Mouse (Mus musculus): ENCODE measurements around the gene Susd1. TPM values are rescaled to one million over a fixed set of nuclear protein-coding genes. Genes with fewer than 3 reads are reported as not detected.

The Susd1 gene
- polyA plus RNA-seq, 2 experiments = 5.8 to 18.1 TPM

DNA sequence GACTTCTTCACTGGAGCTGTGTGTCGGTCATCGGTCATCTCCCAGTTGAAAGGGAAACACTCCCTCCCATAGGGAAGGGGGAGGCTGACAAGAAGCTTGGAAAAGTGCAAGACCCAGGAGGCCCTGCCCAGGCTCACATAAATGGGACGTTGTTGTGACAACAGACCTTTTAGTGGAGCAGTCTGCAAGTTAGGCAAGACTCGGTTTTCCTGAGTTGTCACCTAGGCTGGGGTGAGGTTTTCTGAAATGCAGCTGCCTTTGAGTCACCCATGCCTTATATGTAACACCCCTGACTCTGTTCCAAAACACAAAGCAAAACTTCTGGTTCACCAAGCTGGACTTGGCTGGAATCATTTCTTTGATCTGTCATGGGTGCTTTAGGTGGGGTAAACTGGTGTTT is 39.1 kb downstream of the Susd1 start:
- H3K9me3 ChIP-seq (ENCODE audit: control insufficient read depth, low read length) = no peaks in the 10 kb centered on the region
- peaks cover 2% of the 10 kb centered on the region for H3K36me3 ChIP-seq (replicated peaks; ENCODE audit: control insufficient read depth, insufficient read depth, low read depth)
- TF ChIP-seq CTCF (IDR thresholded peaks at IDR 0.05; ENCODE audit: low read depth) (no peak), EP300 (IDR thresholded peaks at IDR 0.05; ENCODE audit: low read depth) (no peak)
- no peak overlapping the region for H3K27ac ChIP-seq
- ATAC-seq (ENCODE audit: insufficient read depth) (no peak), DNase-seq (ENCODE audit: low read depth in 3 of 3, low spot score in 3 of 3) (no peak)
- H3K4me2 ChIP-seq (ENCODE audit: low read depth) = no peak overlapping the region
- 76% methylated on average over 4 of the region's 4 CpGs for WGBS (ENCODE audit: insufficient replicate concordance)
- no peak overlapping the region for H3K9ac ChIP-seq (replicated peaks)
- H3K4me1 ChIP-seq (replicated peaks; ENCODE audit: control insufficient read depth in 2 of 2, insufficient read depth in 2 of 2, low read length in 1 of 2) = no peaks in the 10 kb centered on the region
- no peak overlapping the region for H3K4me3 ChIP-seq (ENCODE audit: insufficient read depth in 1 of 2, low read depth in 2 of 2, low read length in 2 of 2)
- no peaks in the 10 kb centered on the region for H3K27me3 ChIP-seq (ENCODE audit: control insufficient read depth, insufficient read depth, low read length)

DNA sequence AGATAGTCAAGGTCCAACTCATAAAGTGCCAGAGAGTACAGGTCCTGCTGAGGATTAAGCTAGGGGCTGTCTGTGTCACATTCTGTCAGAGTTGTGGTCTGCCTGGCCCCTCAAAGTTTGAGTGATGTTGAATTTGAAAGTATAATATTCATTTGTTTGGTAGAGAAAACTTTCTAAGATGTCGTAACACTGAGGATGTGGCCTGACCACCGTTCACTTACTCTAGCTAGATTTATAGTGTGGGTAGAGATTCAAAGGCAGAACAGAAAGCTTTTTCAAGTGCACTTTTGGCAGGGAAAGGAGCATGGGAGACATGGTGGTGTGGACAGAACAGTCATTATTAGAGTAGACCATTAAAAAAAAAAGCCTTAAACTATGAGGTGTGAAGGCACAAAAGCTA is 42.9 kb downstream of the Susd1 start:
- H3K27ac ChIP-seq = no peak overlapping the region
- no peak for ATAC-seq (ENCODE audit: insufficient read depth)
- no peaks in the 10 kb centered on the region for H3K9me3 ChIP-seq (ENCODE audit: control insufficient read depth, low read length)
- H3K4me1 ChIP-seq (replicated peaks; ENCODE audit: control insufficient read depth in 2 of 2, insufficient read depth in 2 of 2, low read length in 1 of 2) = no peaks in the 10 kb centered on the region
- no peak overlapping the region for H3K4me3 ChIP-seq (ENCODE audit: insufficient read depth in 1 of 2, low read depth in 2 of 2, low read length in 2 of 2)
- H3K4me2 ChIP-seq (ENCODE audit: low read depth) = no peak overlapping the region
- no peak for TF ChIP-seq CTCF (IDR thresholded peaks at IDR 0.05; ENCODE audit: low read depth)
- TF ChIP-seq EP300 (IDR thresholded peaks at IDR 0.05; ENCODE audit: low read depth) = no peak
- H3K9ac ChIP-seq (replicated peaks) = no peak overlapping the region
- WGBS (ENCODE audit: insufficient replicate concordance) = 75% methylated on average over 2 of the region's 2 CpGs
- peaks cover under 1% of the 10 kb centered on the region for H3K36me3 ChIP-seq (replicated peaks; ENCODE audit: control insufficient read depth, insufficient read depth, low read depth)
- DNase-seq (ENCODE audit: low read depth in 3 of 3, low spot score in 3 of 3) = no peak
- H3K27me3 ChIP-seq (ENCODE audit: control insufficient read depth, insufficient read depth, low read length) = no peaks in the 10 kb centered on the region

DNA sequence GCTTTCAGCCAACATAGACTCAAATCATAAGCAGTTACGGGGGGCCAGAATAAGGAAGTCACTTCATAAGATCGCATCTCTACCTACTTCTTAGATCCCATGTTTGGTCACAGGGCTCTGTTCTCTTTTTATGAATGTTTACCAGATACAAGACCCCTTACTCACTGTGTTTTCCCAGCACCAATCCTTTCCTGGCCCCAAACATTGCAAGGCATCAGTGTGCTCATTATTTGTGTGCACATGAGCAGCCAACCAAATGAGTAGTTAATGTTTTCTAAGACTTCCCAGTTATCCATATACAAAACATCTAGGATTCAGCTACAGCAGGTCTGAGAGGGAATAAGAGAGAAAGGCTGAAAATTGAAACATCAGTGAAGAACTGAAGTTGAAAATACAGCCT is 44.3 kb downstream of the Susd1 start:
- no peak overlapping the region for H3K9ac ChIP-seq (replicated peaks)
- TF ChIP-seq CTCF (IDR thresholded peaks at IDR 0.05; ENCODE audit: low read depth) (no peak), EP300 (IDR thresholded peaks at IDR 0.05; ENCODE audit: low read depth) (no peak)
- no peak overlapping the region for H3K4me3 ChIP-seq (ENCODE audit: insufficient read depth in 1 of 2, low read depth in 2 of 2, low read length in 2 of 2)
- H3K27ac ChIP-seq = no peak overlapping the region
- ATAC-seq (ENCODE audit: insufficient read depth) = no peak
- no peaks in the 10 kb centered on the region for H3K27me3 ChIP-seq (ENCODE audit: control insufficient read depth, insufficient read depth, low read length)
- no peaks in the 10 kb centered on the region for H3K9me3 ChIP-seq (ENCODE audit: control insufficient read depth, low read length)
- peaks cover 6% of the 10 kb centered on the region for H3K36me3 ChIP-seq (replicated peaks; ENCODE audit: control insufficient read depth, insufficient read depth, low read depth)
- no peak overlapping the region for H3K4me2 ChIP-seq (ENCODE audit: low read depth)
- WGBS (ENCODE audit: insufficient replicate concordance) = 75% methylated on average over 2 of the region's 2 CpGs
- DNase-seq (ENCODE audit: low read depth in 3 of 3, low spot score in 3 of 3) = no peak
- no peaks in the 10 kb centered on the region; a peak in 1 of 4 replicates for H3K4me1 ChIP-seq (replicated peaks; ENCODE audit: control insufficient read depth in 2 of 2, insufficient read depth in 2 of 2, low read length in 1 of 2)

DNA sequence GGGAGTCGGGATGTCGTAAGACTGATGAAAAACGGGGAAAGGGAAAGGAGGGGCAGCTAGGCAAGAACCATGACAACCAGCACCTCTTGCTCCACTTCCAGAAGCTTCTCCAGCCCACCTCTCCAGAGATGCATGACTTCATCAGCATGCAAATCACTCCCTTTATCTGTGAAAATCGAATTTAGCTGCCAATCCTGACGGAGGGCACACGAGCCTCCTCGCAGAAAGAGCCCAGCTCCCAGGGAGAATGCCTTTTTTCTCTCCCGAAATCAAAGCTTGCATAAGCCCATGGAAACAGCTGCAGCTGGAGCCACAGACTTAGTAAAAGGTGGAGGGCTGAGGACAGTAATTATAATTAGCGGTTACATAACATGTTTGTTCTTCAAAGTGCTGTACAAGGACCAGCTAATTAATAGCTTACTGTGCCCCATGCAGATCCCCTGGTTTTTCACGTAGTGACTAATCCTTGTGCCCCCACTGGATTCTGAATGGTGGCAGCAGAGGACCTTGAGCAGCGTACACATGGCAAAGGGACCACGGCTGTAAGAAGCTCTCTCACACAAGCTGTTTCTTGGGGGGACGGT is 49.9 kb downstream of the Susd1 start:
- Histone ChIP-seq H3K27ac (no peak overlapping the region), H3K4me1 (replicated peaks; ENCODE audit: control insufficient read depth in 2 of 2, insufficient read depth in 2 of 2, low read length in 1 of 2) (peaks cover 0 to 9% of the 10 kb centered on the region in 2 experiments; a peak in 3 of 4 replicates), H3K9me3 (ENCODE audit: control insufficient read depth, low read length) (no peaks in the 10 kb centered on the region), H3K36me3 (replicated peaks; ENCODE audit: control insufficient read depth, insufficient read depth, low read depth) (peaks cover 10% of the 10 kb centered on the region), H3K4me2 (ENCODE audit: low read depth) (no peak overlapping the region; the same call in 1 of the 2 replicates), H3K27me3 (ENCODE audit: control insufficient read depth, insufficient read depth, low read length) (no peaks in the 10 kb centered on the region), H3K9ac (replicated peaks) (no peak overlapping the region), H3K4me3 (ENCODE audit: insufficient read depth in 1 of 2, low read depth in 2 of 2, low read length in 2 of 2) (no peak overlapping the region)
- 75% methylated on average over 13 of the region's 13 CpGs for WGBS (ENCODE audit: insufficient replicate concordance)
- ATAC-seq (ENCODE audit: insufficient read depth) (no peak), DNase-seq (ENCODE audit: low read depth in 3 of 3, low spot score in 3 of 3) (no peak)
- TF ChIP-seq CTCF (IDR thresholded peaks at IDR 0.05; ENCODE audit: low read depth) (no peak), EP300 (IDR thresholded peaks at IDR 0.05; ENCODE audit: low read depth) (no peak)

DNA sequence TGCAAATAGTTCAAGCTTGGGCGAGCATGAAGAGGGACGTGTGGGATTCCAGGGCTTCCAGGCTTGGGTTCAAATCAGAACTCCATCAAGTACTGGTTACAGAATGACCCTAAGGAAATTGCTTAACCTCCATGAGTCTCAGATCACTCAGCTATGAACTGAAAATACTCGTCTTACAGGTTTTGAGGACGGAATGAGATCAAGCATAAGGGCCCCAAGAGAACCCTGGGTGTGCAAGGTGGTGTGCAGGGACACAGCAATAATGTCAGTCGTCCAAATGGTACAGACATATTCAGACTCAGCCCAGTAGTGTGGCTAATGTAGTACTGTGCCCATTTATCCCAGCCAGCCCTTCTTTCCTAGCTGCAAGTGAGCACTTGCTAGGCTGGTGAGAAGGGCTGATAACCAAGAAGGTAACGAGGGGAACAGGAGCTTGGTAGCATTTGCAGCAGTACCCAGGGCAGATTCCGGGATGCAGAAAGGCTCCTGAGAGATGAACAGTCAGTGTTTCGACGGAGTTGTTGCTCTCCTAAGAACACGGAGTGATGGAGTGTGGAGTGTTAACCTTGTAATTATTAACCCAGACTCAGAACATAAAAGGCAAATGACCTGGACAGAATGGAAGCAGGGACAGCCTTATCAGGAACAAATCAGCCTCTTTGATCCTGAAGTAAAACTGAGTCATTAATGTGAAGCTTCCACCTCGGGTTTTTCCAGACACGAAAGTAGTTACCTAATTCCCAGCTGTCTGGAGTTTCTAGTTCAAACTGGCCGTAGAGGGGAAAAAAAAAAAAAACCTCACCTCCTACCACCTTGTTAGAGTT is 50.8 kb downstream of the Susd1 start:
- no peak for ATAC-seq (ENCODE audit: insufficient read depth)
- Histone ChIP-seq H3K9ac (replicated peaks) (no peak overlapping the region), H3K4me3 (ENCODE audit: insufficient read depth in 1 of 2, low read depth in 2 of 2, low read length in 2 of 2) (no peak overlapping the region), H3K27me3 (ENCODE audit: control insufficient read depth, insufficient read depth, low read length) (no peaks in the 10 kb centered on the region), H3K4me1 (replicated peaks; ENCODE audit: control insufficient read depth in 2 of 2, insufficient read depth in 2 of 2, low read length in 1 of 2) (peaks cover 0 to 9% of the 10 kb centered on the region in 2 experiments; a peak in 3 of 4 replicates), H3K4me2 (ENCODE audit: low read depth) (peak overlapping the region; percentile 8; the same call in 1 of the 2 replicates), H3K27ac (no peak overlapping the region), H3K9me3 (ENCODE audit: control insufficient read depth, low read length) (no peaks in the 10 kb centered on the region), H3K36me3 (replicated peaks; ENCODE audit: control insufficient read depth, insufficient read depth, low read depth) (peaks cover 10% of the 10 kb centered on the region)
- DNase-seq (ENCODE audit: low read depth in 3 of 3, low spot score in 3 of 3) = no peak
- WGBS (ENCODE audit: insufficient replicate concordance) = 70% methylated on average over 13 of the region's 13 CpGs
- TF ChIP-seq CTCF (IDR thresholded peaks at IDR 0.05; ENCODE audit: low read depth) = no peak
- TF ChIP-seq EP300 (IDR thresholded peaks at IDR 0.05; ENCODE audit: low read depth) = no peak

Measured in liver, embryonic 14.5 days (tissue).